ENCODE assay signal across 18 mouse cellular contexts in genomic region chr1:130301828-130302386, GRCm38 (mm10).
DNase-seq lines count a peak whose midpoint lies in the region; ATAC-seq lines count a peak whose summit lies in the region.
"Had no signal": no experiment of that assay in that cellular context is flagged by ENCODE, and none has a peak within 500 bp of the region (broad histone marks: within the 10 kb centered on the region; RNA-seq: fewer than 3 reads in every experiment).

No protein-coding gene starts in this region.

- H3K4me2 ChIP-seq in forebrain, embryonic 15.5 days (replicated peaks) = peak overlapping the region; percentile 23; the same call in 1 of the 2 replicates
- H3K4me2 ChIP-seq in midbrain, embryonic 13.5 days (replicated peaks) = peak overlapping the region; percentile 19
- H3K4me2 ChIP-seq in kidney, embryonic 16.5 days (replicated peaks; ENCODE audit: low read depth, low read length) = no peak overlapping the region
- H3K4me2 ChIP-seq: liver, embryonic 12.5 days had no signal

- H3K4me1 ChIP-seq in forebrain, embryonic 15.5 days = peaks cover 17% of the 10 kb centered on the region
- H3K4me1 ChIP-seq in midbrain, embryonic 13.5 days (replicated peaks) = peaks cover 28% of the 10 kb centered on the region
- H3K4me1 ChIP-seq in kidney, embryonic 16.5 days (ENCODE audit: insufficient read depth, low read length) = peaks cover 8% of the 10 kb centered on the region; the same call in 1 of the 2 replicates

- H3K9ac ChIP-seq in forebrain, embryonic 15.5 days (replicated peaks) = no peak overlapping the region
- H3K9ac ChIP-seq in midbrain, embryonic 13.5 days (replicated peaks) = no peak overlapping the region
- H3K9ac ChIP-seq in kidney, embryonic 16.5 days (replicated peaks; ENCODE audit: low read length) = no peak overlapping the region
- H3K9ac ChIP-seq: liver, embryonic 12.5 days had no signal

- 22% methylated on average over 11 of the region's 11 CpGs for WGBS in forebrain, embryonic 15.5 days
- 32% methylated on average over 11 of the region's 11 CpGs for WGBS in midbrain, embryonic 13.5 days
- WGBS in kidney, embryonic 16.5 days = 67% methylated on average over 11 of the region's 11 CpGs

- H3K27ac ChIP-seq in forebrain, embryonic 15.5 days (replicated peaks) = no peak overlapping the region
- peak overlapping the region; percentile 67 for H3K27ac ChIP-seq in midbrain, embryonic 13.5 days
- no peak overlapping the region for H3K27ac ChIP-seq in kidney, embryonic 16.5 days (ENCODE audit: low read length)
- H3K27ac ChIP-seq: gastrocnemius, adult 2 months; kidney, postnatal 0 days; limb, embryonic 10.5 days; liver, embryonic 12.5 days had no signal

- ATAC-seq in forebrain, embryonic 15.5 days (replicated peaks) = peak; percentile 76
- ATAC-seq in midbrain, embryonic 13.5 days = peak; percentile 65; the same call in 1 of the 2 replicates
- no peak for ATAC-seq in kidney, embryonic 16.5 days (ENCODE audit: low FRiP score, low TSS enrichment)
- ATAC-seq: CD4-positive, CD25-positive, alpha-beta regulatory T cell, adult 4 months; liver, embryonic 12.5 days; lung, postnatal 0 days had no signal

- no peaks in the 10 kb centered on the region for H3K9me3 ChIP-seq in forebrain, embryonic 15.5 days
- no peaks in the 10 kb centered on the region for H3K9me3 ChIP-seq in midbrain, embryonic 13.5 days
- no peaks in the 10 kb centered on the region for H3K9me3 ChIP-seq in kidney, embryonic 16.5 days (ENCODE audit: low read length)
- H3K9me3 ChIP-seq: limb, embryonic 10.5 days; liver, embryonic 12.5 days; megakaryocyte, embryonic 14.5 days had no signal

- DNase-seq in right cerebral cortex, adult 18-20 months = peak; percentile 1
- no peak for DNase-seq in right cerebral cortex, postnatal 25 days
- DNase-seq in retina, postnatal 1 day = peak; percentile 68
- DNase-seq in adrenal gland, postnatal 4 days (ENCODE audit: low spot score in 2 of 2) = no peak
- DNase-seq: adrenal gland, postnatal 10 days; cerebellum, adult 9-10 months; gastrocnemius, adult 2 months; layer of hippocampus, adult 9-11 months; thymus, postnatal 36 days had no signal

- H3K36me3 ChIP-seq in forebrain, embryonic 15.5 days = no peaks in the 10 kb centered on the region
- no peaks in the 10 kb centered on the region for H3K36me3 ChIP-seq in midbrain, embryonic 13.5 days
- H3K36me3 ChIP-seq in kidney, embryonic 16.5 days (ENCODE audit: insufficient read depth, low read length) = no peaks in the 10 kb centered on the region
- H3K36me3 ChIP-seq: limb, embryonic 10.5 days; liver, embryonic 12.5 days had no signal

- H3K27me3 ChIP-seq in forebrain, embryonic 15.5 days = no peaks in the 10 kb centered on the region
- H3K27me3 ChIP-seq in midbrain, embryonic 13.5 days = no peaks in the 10 kb centered on the region
- H3K27me3 ChIP-seq in kidney, embryonic 16.5 days (ENCODE audit: insufficient read depth, low read length) = no peaks in the 10 kb centered on the region
- H3K27me3 ChIP-seq: liver, embryonic 12.5 days; megakaryocyte, embryonic 14.5 days had no signal

- H3K4me3 ChIP-seq in forebrain, embryonic 15.5 days = no peak overlapping the region
- no peak overlapping the region for H3K4me3 ChIP-seq in midbrain, embryonic 13.5 days (replicated peaks)
- no peak overlapping the region for H3K4me3 ChIP-seq in kidney, embryonic 16.5 days (ENCODE audit: low read length)
- H3K4me3 ChIP-seq: gastrocnemius, adult 2 months; limb, embryonic 10.5 days; liver, embryonic 12.5 days had no signal

Comparison
In these comparisons a context has a peak if more than half of its experiments do, and no peak if none do; other contexts are left out.
1. DNase-seq: peak in right cerebral cortex, adult 18-20 months (single experiment) and retina, postnatal 1 day (single experiment); none in right cerebral cortex, postnatal 25 days (single experiment) and adrenal gland, postnatal 4 days (0 of 2).